Mouse (Mus musculus) testis, postnatal 14 days (tissue): ENCODE data around the gene Papss2.
A peak's percentile ranks its signal among the peaks of the same experiment; 100 is the strongest.

ENCODE experiments used
- DNase-seq: peaks from one replicate; pipeline ENCODE4 v3.0.0; 2021; ENCODE audit warnings: low spot score

Papss2 gene

GRCm38 (mm10) chr19:32595506-32596286 is at the start of gene Papss2:
Gene Papss2 (plus strand): TSS chr19:32595790.
- DNase-seq = peak; percentile 32

- no peak for DNase-seq
Measured at GRCm38 (mm10) chr19:32547396-32547795, 48.2 kb upstream of the Papss2 start.

DNA sequence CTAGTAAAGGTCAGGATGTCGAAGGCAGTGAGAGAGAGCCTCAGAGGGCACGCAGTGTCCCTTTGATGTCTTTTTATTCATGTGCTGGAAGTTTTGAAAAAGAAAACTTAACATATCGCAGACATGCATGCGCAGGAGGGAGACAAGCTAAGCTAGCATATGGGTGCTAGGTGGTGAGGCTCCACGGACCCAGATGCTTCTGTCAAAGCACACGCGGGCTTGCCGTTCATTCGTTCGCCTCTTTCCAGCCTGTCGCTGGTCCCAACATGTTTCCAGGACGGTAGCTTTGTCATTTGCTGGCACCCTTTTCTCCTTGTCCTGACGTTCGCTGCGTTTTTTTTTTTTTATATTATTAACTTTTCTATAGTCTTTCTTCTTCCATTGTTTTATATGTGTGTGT is 47.4 kb upstream of the Papss2 start:
- no peak for DNase-seq

DNA sequence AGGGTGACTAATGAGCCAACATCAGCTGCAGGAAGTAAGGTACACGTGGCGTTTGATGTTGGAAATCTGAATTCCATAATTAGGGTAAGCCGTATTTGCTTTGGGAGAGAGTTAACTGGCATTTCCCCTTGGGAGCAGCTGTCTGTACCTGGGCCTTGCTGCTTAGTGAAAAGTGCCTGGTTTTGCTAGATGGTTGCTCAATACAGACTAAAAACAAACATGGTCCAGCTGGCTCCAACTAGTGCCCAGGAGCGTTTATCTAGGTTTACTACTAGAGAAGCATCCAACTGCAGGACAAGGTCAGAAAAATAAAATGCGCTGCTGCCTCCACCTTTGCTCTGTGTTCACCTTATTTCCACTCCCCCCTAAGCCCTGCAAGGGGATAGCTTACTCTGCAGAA is 45.1 kb upstream of the Papss2 start:
- no peak for DNase-seq

DNA sequence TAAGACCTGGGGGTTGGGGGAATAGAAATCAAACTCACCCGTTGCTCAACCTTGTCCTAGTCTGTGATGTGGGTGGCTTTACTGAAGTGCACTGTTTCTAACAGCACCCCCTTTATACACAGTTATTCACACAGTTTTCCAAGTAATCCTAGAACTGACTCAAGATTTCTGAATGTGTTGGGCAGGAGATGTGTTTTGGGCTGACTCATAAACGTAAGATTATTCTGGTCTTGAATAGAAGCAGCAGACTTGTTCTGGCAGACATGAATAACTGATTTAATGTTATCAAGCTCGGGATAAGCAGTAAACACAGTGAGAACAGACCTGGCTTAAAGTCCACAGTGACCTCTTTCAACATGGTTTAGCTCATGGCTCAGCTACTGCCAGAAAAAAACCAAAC is 44.1 kb upstream of the Papss2 start:
- DNase-seq = no peak

DNA sequence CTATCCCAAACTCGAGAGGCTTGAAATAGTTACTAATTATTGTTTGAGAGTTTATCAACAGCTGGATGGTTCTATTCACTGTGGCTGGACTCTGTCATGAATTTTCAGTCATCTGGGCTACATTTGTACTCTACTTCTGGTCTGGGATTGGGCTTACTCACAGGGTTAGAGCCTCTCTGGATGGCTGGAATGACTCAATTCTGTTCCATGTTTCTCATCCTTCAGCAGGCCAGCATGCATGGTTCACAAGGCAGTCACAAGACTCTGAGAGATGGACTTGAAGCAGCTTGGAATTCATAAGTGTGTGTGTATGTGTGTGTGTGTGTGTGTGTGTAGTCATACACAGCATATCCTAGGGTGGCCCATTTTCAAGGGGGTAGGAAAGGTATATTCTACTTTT is 43.5 kb upstream of the Papss2 start:
- DNase-seq = no peak

DNA sequence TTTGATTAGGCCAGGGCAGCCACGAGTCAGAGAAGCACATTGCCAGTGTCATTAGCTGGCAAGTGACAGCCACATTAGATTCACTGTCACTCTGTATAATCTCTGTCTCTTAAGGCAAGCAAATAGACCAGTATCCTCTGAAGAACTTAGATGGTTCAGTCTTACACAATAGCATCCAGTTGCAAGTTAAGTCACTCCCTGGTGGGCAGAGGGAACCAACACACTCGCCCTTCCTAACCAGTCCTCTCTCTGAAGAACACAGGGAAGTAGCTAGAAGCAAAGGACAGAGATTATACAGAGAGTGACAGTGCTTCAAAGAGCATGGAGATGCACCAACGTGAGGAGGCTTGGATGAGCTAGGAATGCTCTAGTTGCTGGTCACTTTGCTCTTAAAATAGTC is 42.3 kb upstream of the Papss2 start:
- no peak for DNase-seq

GRCm38 (mm10) chr19:32555257-32555656 is 40.3 kb upstream of the Papss2 start:
- DNase-seq = no peak

GRCm38 (mm10) chr19:32567025-32567424 is 28.6 kb upstream of the Papss2 start:
- no peak for DNase-seq

DNA sequence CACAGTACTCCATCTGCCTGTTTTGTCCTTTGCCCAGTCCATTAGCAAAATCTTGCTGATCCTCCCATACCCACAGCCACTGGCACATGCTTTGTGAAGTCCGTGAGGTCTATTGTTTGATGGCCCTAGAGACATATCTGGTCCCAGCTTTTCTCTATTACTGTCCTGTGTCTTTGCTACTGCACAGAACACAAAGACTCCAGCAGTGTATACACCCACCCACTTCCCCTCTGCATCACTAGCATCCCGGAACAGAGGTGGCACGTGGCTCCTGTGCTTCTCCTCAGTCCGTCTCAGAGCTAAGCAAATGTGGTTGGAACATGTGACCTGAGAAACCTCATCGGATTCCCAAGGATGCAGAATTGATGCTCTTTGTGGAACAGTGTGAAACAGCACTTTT is 28.1 kb upstream of the Papss2 start:
- no peak for DNase-seq

- DNase-seq = no peak
Measured at GRCm38 (mm10) chr19:32568470-32568869, 27.1 kb upstream of the Papss2 start.

GRCm38 (mm10) chr19:32568961-32569653 is 26.5 kb upstream of the Papss2 start:
- no peak for DNase-seq

- DNase-seq = no peak
Measured at GRCm38 (mm10) chr19:32569725-32570124, 25.9 kb upstream of the Papss2 start.

- no peak for DNase-seq
Measured at GRCm38 (mm10) chr19:32572191-32572590, 23.4 kb upstream of the Papss2 start.

DNA sequence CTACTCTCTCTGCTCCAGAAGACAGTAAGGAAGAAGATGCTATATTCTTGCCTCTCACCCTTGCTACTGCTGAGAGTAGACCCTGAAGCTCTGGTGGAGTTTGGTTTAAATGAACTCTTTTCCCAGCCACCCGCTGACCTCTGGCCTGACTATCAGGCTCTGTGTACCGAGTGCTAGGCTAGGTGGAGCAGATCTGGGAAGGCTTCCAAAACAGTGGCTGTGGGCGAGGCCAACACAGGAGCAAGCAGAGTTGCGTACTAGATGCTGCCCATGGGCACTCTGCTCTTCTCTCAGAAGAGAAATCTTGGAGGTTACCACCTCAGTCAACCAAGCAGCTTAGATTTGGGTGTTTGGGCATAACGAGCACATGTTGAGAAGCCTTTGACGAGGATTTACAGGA is 22.3 kb upstream of the Papss2 start:
- DNase-seq = no peak

- no peak for DNase-seq
Measured at GRCm38 (mm10) chr19:32574846-32575245, 20.7 kb upstream of the Papss2 start.

GRCm38 (mm10) chr19:32577749-32578148 is 17.8 kb upstream of the Papss2 start:
- DNase-seq = no peak

DNA sequence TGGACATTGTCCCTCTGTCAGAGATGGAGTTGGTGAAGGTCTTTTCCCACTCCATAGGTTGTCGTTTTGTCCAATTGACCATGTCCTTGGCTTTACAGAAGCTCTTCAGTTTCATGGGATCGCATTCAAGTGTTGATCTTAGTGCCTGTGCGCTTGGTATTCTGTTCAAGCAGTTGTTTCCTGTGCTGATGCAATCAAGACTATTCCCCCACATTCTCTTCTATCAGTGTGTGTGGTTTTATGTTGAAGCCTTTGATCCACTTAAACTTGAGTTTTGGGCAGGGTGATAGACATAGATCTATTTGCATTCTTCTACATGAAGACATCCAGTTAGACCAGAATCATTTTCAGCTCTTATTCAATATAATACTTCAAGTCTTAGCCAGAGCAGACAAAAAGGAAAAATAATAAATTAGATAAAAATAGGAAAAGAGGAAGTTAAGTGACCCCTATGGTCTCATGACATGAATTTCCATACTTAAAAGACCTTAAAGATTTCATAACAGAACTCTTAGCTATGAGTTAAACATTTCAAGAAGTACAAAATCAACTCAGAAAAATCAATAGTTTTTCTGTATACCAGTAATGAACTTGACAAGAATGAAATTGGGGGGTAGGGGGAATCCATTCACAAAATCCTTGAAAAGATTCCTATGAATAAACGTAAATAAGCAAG is 12.4 kb upstream of the Papss2 start:
- no peak for DNase-seq

DNA sequence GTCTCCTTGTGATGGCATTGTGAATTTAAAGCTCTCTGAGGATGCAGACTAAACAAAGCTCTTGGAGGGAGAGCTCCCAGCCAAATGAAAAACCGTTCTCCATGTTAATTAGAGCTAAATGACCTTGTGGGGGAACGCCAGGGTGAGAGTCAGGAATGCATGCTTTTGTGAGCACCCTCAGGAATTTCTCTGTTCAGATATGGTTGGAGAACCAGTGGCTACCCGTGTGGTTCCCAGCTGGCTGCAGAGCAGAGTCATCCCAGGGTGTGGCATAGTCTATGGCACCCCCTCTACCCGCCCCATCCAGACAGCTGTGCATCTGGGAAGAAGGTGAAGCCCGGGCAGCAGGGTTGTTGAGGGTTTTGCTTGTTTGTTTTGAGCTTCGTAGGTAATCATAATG is 7.9 kb upstream of the Papss2 start:
- DNase-seq = no peak

DNA sequence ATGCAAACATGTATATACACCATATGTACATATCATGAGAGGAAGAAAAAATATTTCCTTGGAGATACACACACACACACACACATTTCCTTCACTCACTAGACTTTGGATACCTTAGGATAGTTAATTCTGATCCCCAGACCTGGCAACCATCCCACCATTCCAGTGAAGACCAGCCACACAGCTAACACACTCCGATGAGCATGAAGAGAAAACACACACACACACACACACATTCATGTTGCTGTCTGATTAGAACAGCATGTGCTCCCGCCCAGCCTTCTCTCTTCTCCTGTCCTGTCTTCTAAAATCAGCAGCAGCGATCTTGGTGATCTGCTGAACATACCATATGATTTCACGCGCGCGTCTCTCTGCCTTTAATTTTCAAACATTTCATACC is 2.8 kb upstream of the Papss2 start:
- no peak for DNase-seq

- DNase-seq = no peak
Measured at GRCm38 (mm10) chr19:32593870-32594269, 1.7 kb upstream of the Papss2 start.

- no peak for DNase-seq
Measured at GRCm38 (mm10) chr19:32595131-32595505, 472 bp upstream of the Papss2 start.

DNA sequence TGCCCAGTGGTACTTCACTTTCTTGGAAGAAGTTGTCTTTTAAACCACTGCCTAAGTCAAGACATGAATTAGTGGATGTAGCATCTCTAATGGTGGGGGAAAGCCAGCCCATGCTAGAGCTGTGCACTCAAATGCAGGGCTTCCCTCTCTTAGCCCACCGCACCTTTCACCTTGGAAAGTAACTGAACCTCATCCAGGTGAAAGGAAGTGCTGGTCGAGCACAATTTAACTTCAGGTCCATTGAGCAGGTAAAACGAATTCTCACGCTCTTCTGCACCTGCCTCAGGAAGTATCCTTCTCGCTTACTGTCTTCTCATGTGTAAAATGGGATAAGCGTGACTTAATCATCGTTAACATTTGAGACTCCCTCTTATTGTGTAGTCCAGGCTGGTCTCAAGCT is 3.4 kb downstream of the Papss2 start:
- DNase-seq = no peak
